Mouse (Mus musculus) urinary bladder, postnatal 14 days (tissue): ENCODE results near the gene Morn5.

Source experiments
- DNase-seq: peaks from one replicate; pipeline ENCODE4 v3.0.0; 2021; ENCODE audit warnings: low spot score

The Morn5 gene

GRCm38 (mm10) chr2:36048748-36049566 is at the start of gene Morn5, which contains the start of gene Ndufa8:
TSS of gene Morn5 (plus strand) at chr2:36049458.
TSS of gene Ndufa8 (minus strand) at chr2:36049406.
- peak; percentile 97 for DNase-seq

- no peak for DNase-seq
Measured at GRCm38 (mm10) chr2:36000390-36000789, 48.9 kb upstream of the Morn5 start.

DNA sequence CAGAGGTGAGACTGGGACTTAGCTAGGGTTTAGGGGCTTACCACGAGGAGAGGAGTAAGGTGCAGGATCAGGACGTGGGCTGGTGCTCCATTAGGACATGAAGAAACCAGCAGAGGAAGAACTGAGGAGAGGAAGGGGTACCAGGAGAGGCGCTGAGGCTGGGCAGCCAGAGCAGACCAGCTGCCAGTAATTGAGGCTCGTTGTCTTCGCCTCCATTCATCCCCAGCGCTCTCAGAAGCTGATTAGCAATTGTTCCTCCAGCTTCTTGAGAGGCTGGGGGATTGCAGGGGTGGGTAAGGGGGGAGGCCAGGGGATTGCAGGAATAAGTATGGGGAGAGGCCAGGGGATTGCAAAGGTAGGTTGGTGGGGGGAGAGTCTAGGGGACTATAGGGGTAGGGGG is 47.1 kb upstream of the Morn5 start:
- DNase-seq, result no peak

DNA sequence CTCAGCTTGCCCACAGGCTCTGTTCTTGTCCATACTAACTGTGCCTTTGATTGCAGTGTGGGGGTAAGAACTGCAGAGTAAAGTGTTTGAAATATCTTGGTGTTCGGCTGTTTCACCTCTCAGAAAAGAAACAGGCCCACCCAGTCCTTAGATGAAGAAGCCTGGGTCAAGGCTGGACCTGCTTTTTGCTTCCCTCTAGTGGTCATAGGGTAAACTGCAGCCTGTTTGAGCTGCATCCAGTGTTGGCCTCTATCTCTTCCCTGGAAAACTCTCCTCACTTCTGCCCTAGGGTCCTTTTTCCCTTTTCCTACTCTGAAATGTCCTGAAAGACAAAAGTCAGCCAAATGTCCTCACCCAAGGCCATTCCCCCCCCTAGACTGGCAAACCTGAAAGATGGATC is 41.2 kb upstream of the Morn5 start:
- DNase-seq, result peak; percentile 53

DNA sequence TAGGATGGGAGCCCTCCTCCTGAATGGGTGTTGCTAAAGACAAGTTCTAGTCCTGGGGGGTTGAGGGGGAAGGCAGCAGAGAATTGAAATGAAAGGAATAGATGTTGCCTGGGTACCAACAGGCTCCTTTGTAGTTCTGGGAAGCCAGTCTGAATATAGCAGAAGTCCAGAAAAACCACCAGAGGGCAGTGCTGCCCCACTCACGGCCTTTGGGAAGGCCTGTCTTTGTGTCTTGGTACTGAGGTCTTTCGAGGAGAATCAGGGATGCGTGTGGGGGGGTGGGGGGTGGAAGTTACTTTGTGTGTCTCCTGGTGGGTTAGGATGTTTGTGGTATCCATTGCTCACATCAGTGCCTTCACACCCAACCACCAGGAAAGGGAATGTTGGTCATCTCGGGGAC is 39.9 kb upstream of the Morn5 start:
- DNase-seq, result peak; percentile 68

DNA sequence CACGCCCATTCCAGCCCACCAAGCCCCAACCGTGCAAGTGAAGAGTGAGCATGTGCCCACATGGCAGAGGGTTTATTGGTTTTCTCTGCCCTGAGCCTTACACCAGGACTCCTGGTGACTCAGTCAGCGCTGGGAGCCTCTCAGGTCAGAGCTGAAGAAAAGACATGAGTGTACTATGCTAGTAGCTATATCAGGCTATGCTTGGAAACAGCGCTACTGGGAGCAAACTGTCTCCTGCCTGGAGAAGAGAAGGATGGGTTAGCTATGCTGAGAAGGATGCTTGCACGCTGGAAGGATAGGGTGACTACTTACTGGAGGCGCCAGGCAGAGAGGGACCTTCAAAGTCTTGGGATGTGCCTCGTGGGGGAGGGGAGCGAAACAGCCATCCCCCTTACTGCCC is 38.7 kb upstream of the Morn5 start:
- DNase-seq, result no peak

DNA sequence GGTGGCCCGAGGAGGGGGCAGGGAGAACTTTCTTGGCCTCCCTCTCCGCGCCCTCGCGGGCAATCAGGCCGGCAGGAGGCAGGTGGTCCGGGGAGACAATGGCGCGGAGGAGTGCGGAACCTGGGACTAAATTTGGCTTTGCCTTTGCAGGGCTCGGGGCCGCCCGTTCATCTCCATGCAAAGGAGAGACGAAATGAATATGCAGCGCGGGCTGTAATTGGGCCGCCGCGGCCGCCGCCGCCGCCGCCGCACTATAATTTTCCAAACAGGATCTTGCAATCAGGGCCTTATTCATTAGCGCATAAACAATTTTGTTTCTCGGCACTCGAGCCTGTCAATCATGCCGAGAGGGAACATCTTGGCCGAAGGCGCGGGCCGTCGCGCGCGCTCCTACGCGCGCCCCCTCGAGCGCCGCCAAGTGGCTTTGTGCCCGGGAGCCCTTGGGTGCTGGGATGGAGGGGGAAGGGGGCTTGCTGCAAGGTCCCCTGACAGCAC is 37.9 kb upstream of the Morn5 start:
- DNase-seq, result no peak

DNA sequence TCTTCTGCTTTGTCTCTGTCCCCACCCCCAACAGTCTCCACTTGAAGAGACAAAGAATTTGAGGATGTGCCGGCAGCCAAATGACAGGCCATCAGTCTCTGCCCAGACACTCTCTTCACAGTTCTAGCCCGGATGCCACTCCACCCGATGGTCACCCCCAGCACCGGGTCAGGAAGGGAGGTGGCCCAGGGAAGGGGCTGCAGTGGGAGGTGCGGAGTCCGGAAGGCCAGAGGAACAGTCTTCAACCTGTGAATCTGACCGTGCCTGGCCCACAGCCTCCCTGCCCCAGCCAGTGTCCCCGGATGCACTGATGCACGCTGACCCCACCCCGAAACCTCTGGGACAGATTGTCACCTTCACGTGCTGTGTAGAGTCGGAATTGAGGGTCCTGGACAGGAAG is 36.2 kb upstream of the Morn5 start:
- no peak for DNase-seq

GRCm38 (mm10) chr2:36021385-36022159 is 27.7 kb upstream of the Morn5 start:
- peak; percentile 84 for DNase-seq

DNA sequence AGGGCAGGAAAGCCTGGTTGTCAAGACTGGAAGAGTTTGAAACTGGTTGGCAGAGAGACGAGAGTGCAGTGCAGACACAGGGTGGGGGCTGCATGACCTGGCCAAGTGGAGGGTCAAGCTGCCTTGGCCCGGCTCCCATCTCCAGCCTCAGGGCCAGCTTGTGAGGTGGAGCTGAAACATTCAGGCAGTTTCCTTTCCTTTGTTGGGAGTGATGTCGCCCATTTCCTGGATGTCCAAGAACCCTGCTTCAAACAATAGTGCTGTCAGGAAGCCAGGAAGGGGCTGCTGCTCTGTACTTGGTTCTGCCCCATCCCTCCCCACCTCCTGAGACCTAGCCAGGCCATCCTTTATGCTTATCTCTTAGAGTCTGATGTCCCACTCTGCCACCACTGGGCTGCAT is 26.0 kb upstream of the Morn5 start:
- DNase-seq, result no peak

- no peak for DNase-seq
Measured at GRCm38 (mm10) chr2:36032884-36033283, 16.4 kb upstream of the Morn5 start.

- no peak for DNase-seq
Measured at GRCm38 (mm10) chr2:36033966-36034365, 15.3 kb upstream of the Morn5 start.

GRCm38 (mm10) chr2:36034898-36035297 is 14.4 kb upstream of the Morn5 start:
- DNase-seq, result no peak

DNA sequence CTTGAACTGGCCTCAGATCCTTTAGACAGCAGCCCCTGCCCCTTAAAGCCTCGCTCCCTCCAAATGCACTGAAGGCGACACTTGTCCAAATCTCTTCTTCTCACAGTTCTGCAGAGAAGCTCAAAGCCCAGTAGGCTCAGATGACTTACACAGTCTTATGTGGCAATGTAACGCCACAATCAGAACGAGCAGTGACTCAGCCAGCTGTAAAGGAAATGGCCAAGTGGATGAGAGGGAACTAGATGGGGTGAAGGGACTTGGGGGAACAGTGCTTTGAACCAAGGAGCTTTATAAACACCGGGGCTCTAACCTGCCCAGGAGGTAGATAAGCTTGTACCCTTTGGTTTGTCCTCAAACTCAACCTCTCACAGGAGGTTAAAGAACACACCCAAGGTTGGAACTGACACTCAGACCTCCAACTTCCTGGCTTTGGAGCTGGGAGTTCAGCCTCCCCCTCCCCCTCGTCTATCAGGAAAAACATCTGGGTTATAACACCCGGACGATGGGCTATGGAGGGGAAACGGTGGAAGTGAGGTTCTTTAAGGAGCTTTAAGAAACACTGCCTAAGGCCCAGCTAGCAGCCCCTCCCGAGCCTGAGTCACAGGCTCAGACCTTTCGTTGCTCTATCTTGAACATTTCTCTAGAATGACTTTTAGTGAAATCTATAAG is 13.7 kb upstream of the Morn5 start:
- DNase-seq, result no peak

DNA sequence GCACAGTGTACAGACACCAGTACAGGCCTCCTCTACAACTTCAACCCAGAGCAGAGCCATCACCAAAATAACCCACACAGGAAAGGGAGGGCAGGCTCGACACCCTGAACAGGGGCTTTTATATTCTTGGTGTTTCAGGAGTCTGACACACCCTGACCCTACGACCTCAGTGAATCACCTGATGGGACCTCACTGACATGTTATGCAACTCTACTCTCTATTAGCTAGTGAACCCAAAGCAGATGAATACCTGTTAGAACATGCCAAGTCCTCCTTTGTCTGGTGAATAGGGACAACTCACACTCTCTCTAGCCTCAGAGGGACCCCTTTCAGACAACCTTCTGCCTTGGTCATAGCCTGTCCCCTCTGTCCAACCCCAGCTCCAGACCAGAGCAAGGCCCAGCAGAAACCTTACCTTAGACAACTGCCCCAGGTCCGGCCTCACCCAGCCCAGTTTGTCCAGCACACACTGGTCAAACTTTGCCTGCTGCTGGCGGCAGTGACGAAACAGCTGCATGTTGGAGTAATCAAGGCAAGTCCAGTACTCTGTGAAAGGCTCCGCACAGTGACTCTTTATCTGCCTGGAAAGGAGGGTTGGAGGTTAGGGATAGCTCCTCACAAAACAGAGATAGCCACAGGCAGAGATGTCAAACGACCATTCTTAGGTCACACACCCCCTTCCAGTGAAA is 9.8 kb upstream of the Morn5 start:
- DNase-seq, result no peak

DNA sequence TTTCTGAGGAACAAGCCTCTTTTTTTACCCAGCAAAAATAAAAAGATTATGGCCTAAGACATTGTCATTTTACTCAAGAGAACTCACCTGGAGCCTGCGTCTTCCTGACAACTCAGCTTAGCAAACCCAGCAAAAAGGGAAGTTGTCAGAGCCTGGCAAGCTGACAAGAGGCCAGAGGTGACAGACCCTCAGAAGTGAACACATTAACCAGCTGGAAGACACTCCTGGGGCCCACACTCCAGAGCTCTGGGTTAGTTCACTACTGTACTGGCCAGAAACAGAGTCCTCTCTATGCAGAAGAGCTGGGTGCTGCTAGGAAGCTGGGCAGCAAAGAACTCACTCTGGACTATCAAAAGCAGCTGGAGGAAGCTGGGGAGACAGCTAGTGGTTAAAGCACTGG is 8.4 kb upstream of the Morn5 start:
- DNase-seq, result no peak

DNA sequence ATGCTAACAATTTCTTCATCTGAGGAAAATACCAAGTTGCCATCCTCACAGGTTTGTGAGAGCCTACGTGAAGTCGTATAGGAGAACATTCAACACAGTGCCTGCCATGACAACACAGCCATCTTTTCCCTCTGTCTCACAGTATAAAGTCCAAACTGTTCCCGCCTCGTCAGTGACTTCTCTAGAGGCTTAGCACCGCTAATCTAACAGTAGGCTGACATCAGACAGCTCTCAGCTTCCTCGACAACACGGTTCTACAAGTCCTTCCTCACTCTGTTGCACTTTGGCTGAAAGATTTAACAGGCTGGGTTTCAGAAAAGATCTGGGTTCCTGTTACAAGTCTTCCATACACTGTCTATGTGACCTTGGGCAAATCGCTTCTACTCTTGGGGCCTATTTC is 1.1 kb upstream of the Morn5 start:
- DNase-seq, result no peak

DNA sequence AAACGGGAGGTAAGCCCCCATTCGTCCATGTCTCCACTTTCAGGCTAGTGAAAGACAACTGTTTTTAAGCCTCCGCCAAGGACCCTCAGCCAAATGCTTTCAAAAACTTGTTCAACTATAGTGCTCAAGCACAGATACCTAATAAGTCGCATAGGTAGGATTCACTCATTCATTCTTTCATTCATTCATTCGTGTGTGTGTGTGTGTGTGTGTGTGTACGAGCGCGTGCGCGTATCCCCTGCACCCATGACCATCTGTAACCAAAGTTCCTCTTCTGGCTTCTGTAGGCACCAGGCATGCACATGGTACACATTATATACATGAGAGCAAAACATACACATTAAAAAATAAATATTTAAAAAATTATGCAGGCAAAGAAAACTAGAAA is 303 bp downstream of the Morn5 start:
- DNase-seq, result no peak

- DNase-seq, result no peak
Measured at GRCm38 (mm10) chr2:36053249-36053648, 4.0 kb downstream of the Morn5 start.

DNA sequence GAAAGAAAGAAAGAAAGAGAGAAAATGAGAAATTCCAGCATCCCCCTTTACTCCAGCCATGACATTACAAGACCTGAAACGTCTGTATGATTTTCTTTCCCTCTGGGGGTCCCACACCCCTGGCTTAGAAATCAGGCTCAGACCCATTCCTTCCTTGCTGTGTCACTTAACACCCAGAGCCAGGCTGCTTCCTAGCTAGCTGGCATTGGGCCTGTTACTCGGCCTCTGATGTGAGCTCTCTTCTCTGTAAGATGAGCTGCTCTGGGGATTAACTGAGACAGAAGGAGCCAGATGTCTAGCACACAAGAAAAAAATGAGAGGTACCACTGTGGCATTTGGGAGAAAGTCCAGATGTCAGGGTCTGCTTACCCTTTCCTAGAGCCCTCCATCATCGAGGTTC is 7.0 kb downstream of the Morn5 start:
- no peak for DNase-seq

- no peak for DNase-seq
Measured at GRCm38 (mm10) chr2:36061409-36061808, 12.2 kb downstream of the Morn5 start.

- DNase-seq, result no peak
Measured at GRCm38 (mm10) chr2:36067132-36067531, 17.9 kb downstream of the Morn5 start.
